Mouse (Mus musculus): Measurements from ENCODE around the gene Rps16.
"Not testable (repeated sequence)": the region's sequence is repeated elsewhere in the genome, so short reads cannot be mapped to it uniquely, and the experiment has no call there.

The Rps16 gene

DNA sequence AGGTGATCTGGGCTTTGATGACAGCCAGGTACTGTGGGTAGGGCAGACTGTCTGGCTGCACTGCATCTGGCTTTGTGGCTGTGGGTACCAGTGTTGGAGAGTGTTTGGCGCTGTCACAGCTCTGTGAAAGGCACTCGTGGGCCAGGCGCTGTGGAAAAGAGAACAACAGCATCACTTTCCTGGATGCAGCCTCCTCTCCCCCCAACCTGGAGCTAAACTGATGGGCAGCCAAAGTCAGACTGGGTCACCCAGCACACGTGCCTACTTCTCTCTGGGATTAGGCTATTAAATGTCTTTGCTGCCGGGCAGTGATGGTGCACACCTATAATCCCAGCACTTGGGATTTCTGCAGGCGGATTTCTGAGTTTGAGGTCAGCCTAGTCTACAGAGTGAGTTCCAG lies 36.4 kb downstream of the Rps16 start:
- in situ Hi-C loops (cut with MboI, MseI) = not testable (repeated sequence)

DNA sequence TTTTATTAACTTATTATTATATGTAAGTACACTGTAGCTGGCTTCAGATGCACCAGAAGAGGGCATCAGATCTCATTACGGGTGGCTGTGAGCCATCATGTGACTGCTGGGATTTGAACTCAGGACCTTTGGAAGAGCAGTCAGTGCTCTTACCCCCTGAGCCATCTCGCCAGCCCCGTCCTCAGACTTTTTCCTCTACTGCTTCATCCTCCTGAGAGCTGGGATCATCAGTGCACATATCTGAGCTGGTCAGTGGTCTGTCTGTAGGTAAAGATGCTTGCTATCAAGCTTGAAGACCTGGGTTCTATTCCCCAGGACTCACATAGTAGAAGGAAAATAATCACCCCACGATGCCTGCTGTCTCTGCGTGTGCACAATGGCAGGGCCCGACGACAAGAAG lies 36.9 kb downstream of the Rps16 start:
- in situ Hi-C loops (cut with MboI, MseI) = not testable (repeated sequence)

DNA sequence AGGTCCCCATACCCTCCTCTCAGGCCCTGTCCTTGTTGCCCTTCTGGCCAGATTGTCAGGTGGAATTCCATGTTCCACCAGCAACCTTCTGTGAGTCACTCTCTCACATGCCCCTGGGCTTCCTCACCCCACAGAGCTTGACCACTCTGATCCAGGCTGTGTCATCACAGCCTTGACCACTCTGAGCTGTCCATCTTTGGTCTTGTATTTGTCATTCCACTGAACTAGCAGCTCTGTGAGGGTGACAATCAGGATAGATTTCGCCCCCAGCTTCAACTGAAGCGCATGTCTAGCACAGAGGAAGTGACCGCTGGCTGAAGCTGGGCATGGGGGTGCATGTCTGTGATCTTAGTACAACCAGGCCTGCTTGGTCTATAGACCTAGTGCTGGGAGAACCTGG lies 39.9 kb downstream of the Rps16 start:
- in situ Hi-C loops (cut with MboI, MseI) = loop anchor here (10.0 kb wide), 1 partner anchor 1934 kb away; the partner anchor contains the start of genes E130208F15Rik and Sdhaf1

DNA sequence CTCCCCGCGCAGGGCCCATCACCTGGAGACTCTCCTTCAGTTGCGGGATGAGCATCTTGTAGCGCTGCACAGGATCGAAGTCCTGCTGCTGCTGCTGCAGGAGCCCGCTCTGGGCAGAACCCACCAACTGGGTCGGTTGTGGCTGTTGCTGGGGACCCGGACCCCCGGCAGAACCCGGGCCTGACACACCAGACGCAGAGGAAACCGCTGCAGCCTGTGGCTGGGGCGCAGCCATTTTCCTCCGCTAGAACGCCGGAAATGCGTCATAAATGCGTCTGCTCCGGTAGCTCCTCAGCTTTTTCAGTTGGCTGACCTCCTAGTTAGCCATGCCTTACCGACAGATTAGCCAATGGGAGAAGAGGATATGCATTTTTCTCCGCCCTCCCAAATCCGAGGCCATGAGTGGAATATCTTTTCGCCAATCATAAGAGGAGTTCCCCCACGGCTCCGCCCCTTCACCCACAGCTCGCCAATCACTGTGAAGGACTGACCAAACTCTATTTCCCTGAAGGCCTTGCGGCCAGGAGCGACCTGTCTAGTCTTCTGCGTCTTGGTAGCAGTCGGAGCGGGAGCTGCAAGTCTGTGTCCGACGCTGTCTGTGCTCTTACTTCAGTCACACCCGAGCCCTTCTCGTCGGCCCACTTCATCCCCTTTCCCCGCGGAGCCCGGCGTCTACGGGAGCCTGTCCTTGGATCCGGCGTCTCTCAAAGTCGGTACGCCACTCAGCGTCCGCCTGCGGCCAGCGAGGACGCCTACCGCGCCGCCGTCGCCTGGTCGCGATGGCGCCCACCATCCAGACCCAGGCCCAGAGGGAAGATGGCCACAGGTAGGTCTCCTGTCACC lies 42.2 kb downstream of the Rps16 start, which contains the start of the genes Med29 and Paf1:
Gene Med29, minus strand, starts transcription at position 280 of the 843 bp plus-strand sequence.
Gene Paf1, plus strand, starts transcription at position 523 of the 843 bp plus-strand sequence.
- in situ Hi-C loops (cut with MboI, MseI) = loop anchor here (10.0 kb wide), 1 partner anchor 1932 kb away; the partner anchor contains the start of genes E130208F15Rik and Sdhaf1

DNA sequence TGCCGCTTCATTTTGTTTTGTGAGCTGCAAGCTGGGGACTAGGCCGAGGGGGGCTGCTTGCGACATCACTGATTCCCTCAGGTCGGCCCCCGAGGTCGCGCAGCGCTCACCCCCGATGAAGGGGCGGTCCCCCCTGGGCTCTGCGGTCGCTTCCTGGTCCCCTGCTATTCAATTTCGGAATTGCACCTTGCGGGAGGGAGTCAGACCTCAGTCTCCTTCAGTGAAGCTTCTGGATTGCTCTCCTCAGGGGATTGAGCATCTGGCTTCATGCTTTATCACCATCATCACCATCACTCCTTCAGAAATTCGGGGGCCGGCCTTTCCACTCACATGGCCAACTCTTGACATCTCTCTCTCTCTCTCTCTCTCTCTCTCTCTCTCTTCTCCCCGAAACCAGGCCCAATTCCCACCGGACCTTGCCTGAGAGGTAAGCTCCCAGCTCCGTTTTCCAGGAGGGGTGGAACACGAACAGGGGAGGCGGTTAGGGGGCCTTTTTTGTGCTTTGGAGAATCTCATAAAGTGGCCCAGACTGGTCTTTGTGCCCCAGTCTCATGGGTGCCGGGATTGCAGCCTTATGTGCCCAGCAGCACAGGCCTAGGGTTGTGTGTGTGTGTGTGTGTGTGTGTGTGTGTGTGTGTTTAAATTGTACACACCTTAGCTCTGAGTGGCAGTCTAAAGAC lies 43.0 kb downstream of the Rps16 start:
- in situ Hi-C loops (cut with MboI, MseI) = loop anchor here (10.0 kb wide), 1 partner anchor 1931 kb away; the partner anchor contains the start of genes E130208F15Rik and Sdhaf1

DNA sequence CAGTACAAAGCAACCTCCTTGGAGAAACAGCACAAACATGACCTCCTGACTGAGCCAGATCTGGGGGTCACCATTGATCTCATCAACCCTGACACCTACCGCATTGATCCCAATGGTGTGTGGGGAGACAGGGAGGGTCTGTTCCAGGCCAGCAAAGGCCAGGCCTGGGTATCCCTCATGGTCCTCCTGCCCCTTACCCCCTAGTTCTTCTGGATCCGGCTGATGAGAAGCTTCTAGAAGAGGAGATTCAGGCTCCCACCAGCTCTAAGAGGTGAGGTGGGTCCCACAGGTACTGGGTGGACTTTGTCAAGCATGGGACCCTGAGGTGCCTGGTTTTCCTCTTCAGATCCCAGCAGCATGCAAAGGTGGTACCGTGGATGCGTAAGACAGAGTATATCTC lies 45.0 kb downstream of the Rps16 start:
- in situ Hi-C loops (cut with MboI, MseI) = loop anchor here (10.0 kb wide), 1 partner anchor 1929 kb away; the partner anchor contains the start of genes E130208F15Rik and Sdhaf1

DNA sequence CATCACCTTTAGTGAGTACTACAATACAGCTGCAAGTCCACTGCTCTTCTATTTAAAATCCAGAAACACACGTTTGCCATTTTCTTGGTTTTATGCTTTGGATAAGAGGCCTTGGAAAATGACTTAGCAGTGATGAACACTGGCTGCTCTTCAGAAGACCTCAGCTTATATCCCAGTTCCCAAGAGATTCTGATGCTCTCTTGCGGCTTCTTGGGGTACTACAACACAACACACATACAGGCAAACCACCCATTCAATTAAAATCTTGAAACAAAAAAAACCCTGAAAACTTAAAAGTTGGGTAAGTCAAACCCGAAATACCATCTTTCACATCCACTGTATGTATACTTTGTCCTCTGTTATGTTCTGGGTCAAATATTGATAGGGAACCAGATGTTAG lies 47.5 kb downstream of the Rps16 start:
- in situ Hi-C loops (cut with MboI, MseI) = loop anchor here (10.0 kb wide), 1 partner anchor 1927 kb away; the partner anchor contains the start of genes E130208F15Rik and Sdhaf1

DNA sequence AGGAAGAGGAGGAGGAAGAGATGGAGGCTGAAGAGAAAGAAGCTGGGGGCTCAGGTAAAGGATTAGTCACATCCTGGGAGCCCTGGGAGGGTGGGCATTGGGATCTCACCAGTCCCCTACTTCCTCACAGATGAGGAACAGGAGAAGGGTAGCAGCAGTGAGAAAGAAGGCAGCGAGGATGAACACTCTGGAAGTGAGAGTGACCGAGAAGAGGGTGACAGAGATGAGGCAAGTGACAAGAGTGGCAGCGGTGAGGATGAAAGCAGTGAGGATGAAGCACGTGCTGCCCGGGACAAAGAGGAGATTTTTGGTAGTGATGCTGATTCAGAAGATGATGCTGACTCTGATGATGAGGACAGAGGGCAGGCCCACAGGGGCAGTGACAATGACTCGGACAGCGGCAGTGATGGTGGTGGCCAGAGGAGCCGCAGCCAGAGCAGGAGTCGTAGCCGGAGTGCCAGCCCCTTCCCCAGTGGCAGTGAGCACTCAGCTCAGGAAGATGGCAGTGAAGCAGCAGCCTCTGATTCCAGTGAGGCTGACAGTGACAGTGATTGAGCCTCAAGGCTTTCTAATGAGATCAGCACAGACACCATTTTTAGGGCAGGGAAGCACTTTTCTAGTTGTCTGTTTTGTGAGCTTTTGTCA lies 48.4 kb downstream of the Rps16 start:
- in situ Hi-C loops (cut with MboI, MseI) = loop anchor here (10.0 kb wide), 1 partner anchor 1926 kb away; the partner anchor contains the start of genes E130208F15Rik and Sdhaf1

DNA sequence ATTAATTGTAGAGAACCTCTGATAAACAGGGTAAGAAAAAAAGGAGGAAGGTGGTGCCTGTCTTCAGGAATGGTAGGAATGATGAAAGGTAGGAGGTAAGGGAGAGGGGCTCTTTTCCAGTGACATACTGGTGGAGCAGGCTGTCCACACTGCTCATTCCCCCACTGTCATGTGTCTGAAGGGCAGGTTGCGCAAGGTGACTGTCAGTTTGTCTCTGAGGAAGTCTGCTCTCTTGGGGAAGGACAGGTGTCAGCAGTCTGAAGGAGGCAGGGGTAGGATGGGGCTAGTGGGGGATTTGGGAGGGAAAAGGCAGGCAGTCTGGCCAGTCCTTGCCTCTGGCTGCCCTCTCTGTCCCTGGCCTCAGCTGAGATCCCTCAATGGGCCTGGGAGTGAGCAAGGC lies 50.6 kb downstream of the Rps16 start:
- in situ Hi-C loops (cut with MboI, MseI) = no loop called here

DNA sequence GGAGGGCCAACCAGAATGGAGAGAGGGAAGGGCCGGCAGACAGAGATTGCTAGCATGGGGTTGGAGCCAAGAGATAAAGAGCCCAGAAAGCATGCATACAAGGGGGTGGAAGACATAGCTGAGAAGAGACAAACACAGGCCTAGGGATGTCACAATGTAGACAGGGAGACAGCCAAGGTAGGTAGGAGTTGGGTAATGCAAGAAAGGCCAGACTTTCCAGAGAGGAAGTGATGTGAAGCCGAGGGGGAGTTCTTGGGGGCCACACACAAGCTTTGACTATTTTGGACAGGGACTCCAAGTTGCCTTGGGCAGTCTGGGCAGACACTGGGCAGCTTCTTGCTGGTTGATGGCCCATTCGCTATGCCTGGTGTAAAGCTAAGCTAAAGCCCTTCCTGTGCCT lies 51.5 kb downstream of the Rps16 start:
- in situ Hi-C loops (cut with MboI, MseI) = no loop called here
